Mouse (Mus musculus) lung, embryonic 16.5 days (tissue): ENCODE results near the gene Hist1h2ae. TPM values are rescaled to one million over a fixed set of nuclear protein-coding genes. Genes with fewer than 3 reads are reported as not detected.

Source experiments
- ATAC-seq: fragments of 200-750 bp; cut with Nextera tagmentation; 2 replicates; pipeline ENCODE4 v1.8.0; 2017; ENCODE audit warnings: low read depth, mild to moderate bottlenecking, moderate library complexity
- H3K27ac ChIP-seq: fragments of 300-500 bp; sonication (generic); 2 replicates; pipeline ENCODE4 v1.5.1; 2014; ENCODE audit warnings: mild to moderate bottlenecking, control low read depth, low read length
- H3K27me3 ChIP-seq: fragments of 300-500 bp; sonication (generic); 2 replicates; pipeline ENCODE4 v1.6.1; 2014; ENCODE audit warnings: low read depth, low read length, mixed read lengths; ENCODE audit not compliant: control insufficient read depth, insufficient read depth
- H3K36me3 ChIP-seq: fragments of 300-500 bp; sonication (generic); 2 replicates; pipeline ENCODE4 v1.6.1; 2014; ENCODE audit warnings: low read length; ENCODE audit not compliant: control insufficient read depth, insufficient read depth
- H3K4me1 ChIP-seq: fragments of 300-500 bp; sonication (generic); replicated peaks from 2 replicates; pipeline ENCODE4 v1.6.1; 2014; ENCODE audit warnings: low read length, mixed read lengths; ENCODE audit not compliant: control insufficient read depth, insufficient read depth
- H3K4me2 ChIP-seq: fragments of 300-500 bp; sonication (generic); 2 replicates; pipeline ENCODE4 v1.6.1; 2014; ENCODE audit warnings: low read depth, low read length, control low read depth
- H3K4me3 ChIP-seq: fragments of 300-500 bp; sonication (generic); 2 replicates; pipeline ENCODE4 v1.5.1; 2014; ENCODE audit warnings: mild to moderate bottlenecking, low read length, control low read depth
- H3K9ac ChIP-seq: fragments of 300-500 bp; sonication (generic); 2 replicates; pipeline ENCODE4 v1.6.1; 2014; ENCODE audit warnings: low read length, control low read depth
- H3K9me3 ChIP-seq: fragments of 300-500 bp; sonication (generic); 2 replicates; pipeline ENCODE4 v1.6.1; 2016; ENCODE audit warnings: low read length; ENCODE audit not compliant: control insufficient read depth
- WGBS: fragments of 180-500 bp; shearing (Covaris S2); extraction: QIAGEN DNeasy Blood & Tissue Kit; methylation state at CpG from one replicate; pipeline ENCODE4 v1.1.7; 2014; 5-methylcytosine and 5-hydroxymethylcytosine counted together
- polyA plus RNA-seq: library from polyadenylated mRNA; unstranded; fragments of >200 nt; fragmentation: Nextera tagmentation; extraction: Ambion mirVana; gene quantifications from 2 replicates; pipeline ENCODE4 v1.2.1, GENCODE M21; 2015

The Hist1h2ae gene
- polyA plus RNA-seq: 71.9 and 83.6 TPM in 2 replicates

DNA sequence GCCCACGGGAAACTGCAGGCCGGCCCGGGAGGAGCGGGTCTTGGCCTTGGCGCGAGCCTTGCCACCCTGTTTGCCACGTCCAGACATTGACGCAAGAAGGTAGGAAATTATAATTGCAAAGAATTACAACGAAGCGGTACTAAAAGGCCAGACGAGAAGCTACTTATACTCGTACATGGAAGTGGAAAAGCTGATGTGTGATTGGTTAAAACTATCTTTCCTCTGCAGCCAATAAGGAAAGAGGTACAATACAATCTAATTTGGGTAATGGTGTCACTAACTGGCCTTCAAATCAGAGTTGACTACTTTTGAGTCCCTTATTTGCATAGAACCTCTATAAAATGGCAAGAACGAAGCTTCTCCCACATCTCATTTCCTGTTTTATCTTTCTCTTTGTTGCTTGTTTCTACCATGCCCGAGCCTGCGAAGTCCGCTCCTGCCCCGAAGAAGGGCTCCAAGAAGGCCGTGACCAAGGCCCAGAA, at the start of gene Hist1h2ae, which contains the start of gene Hist1h2bg:
Gene Hist1h2ae (minus strand): TSS at position 199 of the 482 bp plus-strand sequence.
Gene Hist1h2bg (plus strand): TSS at position 375 of the 482 bp plus-strand sequence.
- WGBS: under 1% methylated on average over 18 of the region's 18 CpGs
- peak; percentile 89 for ATAC-seq
- peak within 1 kb of the TSS; percentile 70 for H3K9ac ChIP-seq

DNA sequence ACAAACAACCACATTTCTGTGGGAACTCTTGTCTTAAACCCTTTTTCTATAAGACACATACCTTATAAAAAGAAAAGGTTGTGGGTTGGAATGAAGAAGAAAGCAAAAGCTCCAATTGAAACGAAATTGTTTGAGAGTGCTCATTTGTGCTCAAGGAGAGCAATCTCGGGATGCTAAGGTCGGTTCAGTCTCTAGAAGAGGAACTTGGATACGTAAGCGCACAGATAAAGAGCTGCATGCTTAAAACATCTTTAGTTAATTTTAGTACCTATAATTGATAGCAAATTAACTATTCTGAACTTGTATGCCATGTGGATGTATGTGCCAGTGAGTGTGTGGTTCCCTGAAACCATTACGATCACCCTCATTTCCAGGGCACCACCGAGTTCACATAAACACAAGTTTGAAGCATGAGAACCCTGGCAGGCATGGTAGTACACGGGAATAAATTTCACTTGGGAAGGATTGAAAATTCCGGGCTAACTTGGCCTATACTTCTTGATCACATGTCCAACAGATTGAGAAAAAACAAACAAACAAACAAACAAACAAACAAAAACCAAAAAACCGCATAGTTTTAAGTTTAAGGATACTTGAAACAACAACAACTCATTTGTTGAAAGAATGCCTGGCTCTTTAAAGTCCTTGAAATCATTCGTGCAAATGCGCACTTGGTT, 49.2 kb upstream of the Hist1h2ae start:
- H3K27me3 ChIP-seq: no peaks in the 10 kb centered on the region
- peak overlapping the region; percentile 89 for H3K9ac ChIP-seq
- H3K4me2 ChIP-seq: peak overlapping the region; percentile 82
- peak overlapping the region; percentile 98 for H3K27ac ChIP-seq
- no peak for ATAC-seq
- no peaks in the 10 kb centered on the region for H3K9me3 ChIP-seq
- H3K4me1 ChIP-seq: peaks cover 9% of the 10 kb centered on the region
- WGBS: 32% methylated on average over 12 of the region's 12 CpGs
- peak overlapping the region; percentile 65 for H3K4me3 ChIP-seq
- no peaks in the 10 kb centered on the region for H3K36me3 ChIP-seq

More for the DNA sequence above, at the start of gene Hist1h2ae, which contains the start of gene Hist1h2bg:
- Histone ChIP-seq H3K27ac (peak within 1 kb of the TSS; percentile 98), H3K36me3 (no peaks in the 10 kb centered on the region), H3K27me3 (no peaks in the 10 kb centered on the region), H3K4me2 (peak within 1 kb of the TSS; percentile 85), H3K4me1 (peaks cover 2% of the 10 kb centered on the region; the same call in 1 of the 2 replicates), H3K9me3 (no peaks in the 10 kb centered on the region), H3K4me3 (peak within 1 kb of the TSS; percentile 52)

- no peak overlapping the region for H3K27ac ChIP-seq
- no peak overlapping the region for H3K4me2 ChIP-seq
- no peaks in the 10 kb centered on the region for H3K27me3 ChIP-seq
- H3K4me1 ChIP-seq: no peaks in the 10 kb centered on the region
- ATAC-seq: no peak
- H3K4me3 ChIP-seq: no peak overlapping the region
- no peaks in the 10 kb centered on the region for H3K36me3 ChIP-seq
- 84% methylated on average over 3 of the region's 3 CpGs for WGBS
- no peaks in the 10 kb centered on the region for H3K9me3 ChIP-seq
- H3K9ac ChIP-seq: no peak overlapping the region
Observed at GRCm38 (mm10) chr13:23611638-23612037, 40.6 kb upstream of the Hist1h2ae start.

DNA sequence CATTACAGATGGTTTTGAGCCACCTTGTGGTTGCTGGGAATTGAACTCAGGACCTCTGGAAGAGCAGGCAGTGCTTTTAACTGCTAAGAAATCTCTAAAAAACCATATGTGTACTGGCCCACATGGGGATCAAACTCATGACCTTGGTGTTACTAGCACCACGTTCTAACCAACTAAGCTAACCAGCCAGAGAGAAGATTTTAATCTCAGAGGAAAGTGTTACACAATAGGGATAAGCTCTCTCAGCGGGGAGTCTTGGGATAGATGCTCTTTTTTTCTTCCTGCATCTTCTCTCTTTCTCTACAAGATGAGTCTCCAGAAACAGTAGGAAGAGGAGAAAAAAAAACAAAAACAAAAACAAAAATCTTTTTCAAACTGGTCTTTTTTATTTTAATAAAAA, 39.4 kb upstream of the Hist1h2ae start:
- 79% methylated on average over 2 of the region's 2 CpGs for WGBS
- Histone ChIP-seq H3K4me1 (no peaks in the 10 kb centered on the region), H3K27me3 (no peaks in the 10 kb centered on the region), H3K9ac (no peak overlapping the region), H3K27ac (no peak overlapping the region), H3K36me3 (no peaks in the 10 kb centered on the region), H3K4me3 (no peak overlapping the region), H3K4me2 (no peak overlapping the region), H3K9me3 (no peaks in the 10 kb centered on the region)
- ATAC-seq: no peak

GRCm38 (mm10) chr13:23609844-23610243, 38.8 kb upstream of the Hist1h2ae start:
- Histone ChIP-seq H3K4me1 (no peaks in the 10 kb centered on the region), H3K9ac (no peak overlapping the region), H3K36me3 (no peaks in the 10 kb centered on the region), H3K4me3 (no peak overlapping the region), H3K27me3 (no peaks in the 10 kb centered on the region), H3K9me3 (no peaks in the 10 kb centered on the region), H3K4me2 (no peak overlapping the region), H3K27ac (no peak overlapping the region)
- ATAC-seq: no peak

DNA sequence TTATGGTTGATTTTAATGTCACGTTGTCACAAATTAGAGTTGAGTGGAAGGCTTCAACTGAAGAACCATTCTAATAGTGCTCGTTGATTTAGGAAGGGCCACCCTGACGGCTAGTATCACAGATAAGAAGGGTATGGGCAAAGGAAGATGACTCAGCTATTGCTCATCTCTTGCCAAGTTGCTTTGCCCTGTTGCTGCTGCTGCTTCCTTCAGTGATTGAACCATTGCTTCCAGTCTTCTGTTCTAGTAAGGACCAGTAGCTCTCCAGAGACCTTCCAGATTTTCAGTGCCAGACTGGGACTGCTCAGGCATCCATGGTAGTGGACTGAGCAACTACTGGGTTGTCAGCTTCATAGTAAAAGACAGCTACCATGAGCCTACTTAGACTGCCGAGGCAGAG, 38.2 kb upstream of the Hist1h2ae start:
- no peak overlapping the region for H3K4me2 ChIP-seq
- H3K36me3 ChIP-seq: no peaks in the 10 kb centered on the region
- H3K4me1 ChIP-seq: no peaks in the 10 kb centered on the region
- no peaks in the 10 kb centered on the region for H3K9me3 ChIP-seq
- no peaks in the 10 kb centered on the region for H3K27me3 ChIP-seq
- no peak overlapping the region for H3K4me3 ChIP-seq
- H3K9ac ChIP-seq: no peak overlapping the region
- no peak for ATAC-seq
- 73% methylated on average over 4 of the region's 4 CpGs for WGBS
- no peak overlapping the region for H3K27ac ChIP-seq

DNA sequence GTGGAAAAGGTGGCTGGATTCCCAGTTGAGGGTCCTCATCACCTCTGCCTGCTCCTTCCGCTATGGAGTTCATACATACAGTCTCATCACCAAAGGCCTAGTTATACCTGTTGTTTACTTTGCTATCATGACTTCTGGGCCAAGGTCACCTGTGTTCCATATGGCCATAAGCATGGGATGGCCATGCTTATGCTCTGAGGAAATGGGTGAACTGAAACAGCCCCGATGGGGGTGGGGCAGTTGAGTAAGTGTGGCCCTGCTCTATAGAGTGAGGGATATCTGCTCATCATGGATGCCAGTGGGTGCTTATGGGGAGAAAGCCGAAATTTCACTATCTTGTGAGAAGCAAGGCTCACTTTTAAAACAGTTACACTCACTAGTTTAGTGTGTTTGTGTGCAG, 34.0 kb upstream of the Hist1h2ae start:
- Histone ChIP-seq H3K4me3 (no peak overlapping the region), H3K9ac (no peak overlapping the region), H3K9me3 (no peaks in the 10 kb centered on the region), H3K27ac (no peak overlapping the region), H3K27me3 (no peaks in the 10 kb centered on the region), H3K4me2 (no peak overlapping the region), H3K36me3 (no peaks in the 10 kb centered on the region), H3K4me1 (no peaks in the 10 kb centered on the region)
- WGBS: 83% methylated on average over 3 of the region's 3 CpGs
- no peak for ATAC-seq

DNA sequence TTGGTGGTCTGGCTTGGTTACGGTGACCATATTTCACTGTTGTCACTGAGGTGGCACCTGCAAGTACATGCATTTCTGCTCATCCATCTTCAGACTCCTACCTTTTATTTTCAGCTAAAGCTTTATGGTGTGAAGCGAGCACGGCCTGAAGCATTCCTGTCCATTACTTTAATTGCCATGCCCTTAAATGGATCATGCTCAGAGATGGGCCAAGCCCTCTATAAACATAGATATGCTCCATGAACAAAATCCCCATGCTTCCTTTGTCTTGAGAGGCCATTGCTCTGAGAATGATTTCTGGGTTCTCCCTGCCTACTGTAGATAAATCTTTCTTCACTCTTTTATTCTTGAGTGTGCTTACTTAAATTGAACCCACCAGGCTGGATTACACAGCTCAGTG, 33.4 kb upstream of the Hist1h2ae start:
- Histone ChIP-seq H3K4me3 (no peak overlapping the region), H3K9ac (no peak overlapping the region), H3K36me3 (no peaks in the 10 kb centered on the region), H3K4me1 (no peaks in the 10 kb centered on the region), H3K4me2 (no peak overlapping the region), H3K9me3 (no peaks in the 10 kb centered on the region), H3K27me3 (no peaks in the 10 kb centered on the region), H3K27ac (no peak overlapping the region)
- WGBS: 86% methylated on average over 3 of the region's 3 CpGs
- ATAC-seq: no peak

DNA sequence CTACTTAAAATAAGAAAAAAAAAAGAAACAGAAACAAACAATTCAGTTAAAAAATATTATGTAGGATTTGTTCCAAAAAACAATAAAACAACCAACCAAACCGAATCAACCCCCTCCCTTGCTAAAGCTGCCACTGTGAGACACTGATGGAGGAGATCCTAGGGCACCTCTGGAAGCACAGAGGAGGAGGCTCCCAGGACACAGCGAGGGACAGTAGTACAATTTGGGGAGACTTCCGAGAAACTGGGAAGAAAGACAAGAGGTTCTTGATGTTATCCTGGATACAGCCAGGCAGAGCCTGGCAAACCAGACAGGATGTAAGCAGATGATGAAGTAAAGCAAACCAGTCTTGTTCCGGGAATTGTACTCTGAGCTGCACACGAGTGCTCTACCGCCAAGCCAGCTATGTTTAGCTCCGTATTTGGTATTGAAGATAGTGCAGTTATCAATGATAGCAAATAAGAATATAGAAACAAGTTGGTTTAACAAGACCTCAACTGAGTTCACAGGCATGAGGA, 32.2 kb upstream of the Hist1h2ae start:
- Histone ChIP-seq H3K9me3 (no peaks in the 10 kb centered on the region), H3K4me3 (no peak overlapping the region), H3K36me3 (no peaks in the 10 kb centered on the region), H3K27ac (peak overlapping the region; percentile 72), H3K9ac (no peak overlapping the region), H3K4me1 (no peaks in the 10 kb centered on the region), H3K4me2 (no peak overlapping the region), H3K27me3 (no peaks in the 10 kb centered on the region)
- ATAC-seq: no peak
- WGBS: 59% methylated on average over 7 of the region's 7 CpGs
